In genomic region chr19:8597269-8597668, GRCm38 (mm10) we compare ENCODE assay signal across 17 mouse cellular contexts. TPM values are rescaled to one million over a fixed set of nuclear protein-coding genes. Genes with fewer than 3 reads are reported as not detected.
"Had no signal": no experiment of that assay in that cellular context is flagged by ENCODE, and none has a peak within 500 bp of the region (broad histone marks: within the 10 kb centered on the region; RNA-seq: fewer than 3 reads in every experiment).

No protein-coding gene starts in this region.

- ATAC-seq: hindbrain, postnatal 0 days; liver, embryonic 12.5 days; midbrain, embryonic 16.5 days had no signal

- H3K4me2 ChIP-seq: liver, embryonic 12.5 days; lung, embryonic 14.5 days; midbrain, embryonic 11.5 days; neural tube, embryonic 13.5 days had no signal

- H3K27me3 ChIP-seq: neural tube, embryonic 13.5 days had no signal

- H3K4me3 ChIP-seq: left cerebral cortex, adult 2 months; limb, embryonic 10.5 days; liver, embryonic 12.5 days; neural tube, embryonic 13.5 days had no signal

- H3K36me3 ChIP-seq: limb, embryonic 10.5 days; liver, embryonic 12.5 days; neural tube, embryonic 13.5 days had no signal

- DNase-seq: lung, embryonic 14.5 days; lung, postnatal 10 days; lung, postnatal 4 days; thymus, adult 2 months; thymus, postnatal 25 days had no signal

- H3K27ac ChIP-seq: hindbrain, postnatal 0 days; left cerebral cortex, adult 2 months; limb, embryonic 10.5 days; liver, embryonic 12.5 days; neural tube, embryonic 13.5 days had no signal

- H3K9ac ChIP-seq: liver, embryonic 12.5 days; lung, embryonic 14.5 days; neural tube, embryonic 13.5 days had no signal

- H3K9me3 ChIP-seq: limb, embryonic 10.5 days; liver, embryonic 12.5 days; neural tube, embryonic 13.5 days had no signal

RNA-seq across cellular contexts. Expression of gene Slc22a8, which starts 6.2 kb away (rescaled TPM):
- total RNA-seq: megakaryocyte, adult 5-6 weeks had no signal
- polyA plus RNA-seq: large intestine, adult 2 months; limb, embryonic 10.5 days; lung, embryonic 14.5 days had no signal

RNA-seq across cellular contexts. Expression of gene Slc22a6, which starts 20.6 kb away (rescaled TPM):
- total RNA-seq: megakaryocyte, adult 5-6 weeks had no signal
- polyA plus RNA-seq: intestine, embryonic 14.5 days; large intestine, adult 2 months; limb, embryonic 10.5 days; liver, embryonic 12.5 days; liver, embryonic 16.5 days; lung, embryonic 14.5 days; testis, adult 2 months had no signal
